Mouse (Mus musculus) cortical plate, adult 2 months (tissue): ENCODE measurements around the gene Cabp5. TPM values are rescaled to one million over a fixed set of nuclear protein-coding genes. Genes with fewer than 3 reads are reported as not detected.
"Not testable (repeated sequence)": the region's sequence is repeated elsewhere in the genome, so short reads cannot be mapped to it uniquely, and the experiment has no call there.

Source experiments
- H3K27ac ChIP-seq: fragments of 200-500 bp; 2 replicates; pipeline ENCODE4 v1.5.1; 2012; ENCODE audit warnings: low read length, control low read depth, inconsistent platforms; ENCODE audit not compliant: insufficient read depth
- H3K4me1 ChIP-seq: fragments of 200-500 bp; 2 replicates; pipeline ENCODE4 v1.6.1; 2011; ENCODE audit warnings: low read length; ENCODE audit not compliant: control insufficient read depth, insufficient read depth
- H3K4me3 ChIP-seq: fragments of 200-500 bp; 2 replicates; pipeline ENCODE4 v1.5.1; 2011; ENCODE audit warnings: mild to moderate bottlenecking, low read length, control low read depth; ENCODE audit not compliant: insufficient read depth
- CTCF ChIP-seq: fragments of 200-500 bp; IDR thresholded peaks from 2 replicates; pipeline ENCODE4 v1.5.1; 2011; ENCODE audit warnings: mild to moderate bottlenecking, control low read depth, low read length; ENCODE audit not compliant: insufficient read depth; ENCODE audit errors: extremely low read depth
- POLR2A ChIP-seq: fragments of 200-500 bp; IDR thresholded peaks from 2 replicates; pipeline ENCODE4 v1.6.1; 2011; ENCODE audit warnings: mild to moderate bottlenecking, low read length, control low read depth; ENCODE audit not compliant: insufficient read depth; ENCODE audit errors: extremely low read depth
- polyA plus RNA-seq: library from polyadenylated mRNA; depleted of rRNA; stranded (reverse); fragments of >200 nt; gene quantifications from 2 replicates; pipeline ENCODE4 v1.2.3, GENCODE M21; 2012; rRNA removed

Gene Cabp5
- polyA plus RNA-seq = 0.17 and 0.23 TPM in 2 replicates

DNA sequence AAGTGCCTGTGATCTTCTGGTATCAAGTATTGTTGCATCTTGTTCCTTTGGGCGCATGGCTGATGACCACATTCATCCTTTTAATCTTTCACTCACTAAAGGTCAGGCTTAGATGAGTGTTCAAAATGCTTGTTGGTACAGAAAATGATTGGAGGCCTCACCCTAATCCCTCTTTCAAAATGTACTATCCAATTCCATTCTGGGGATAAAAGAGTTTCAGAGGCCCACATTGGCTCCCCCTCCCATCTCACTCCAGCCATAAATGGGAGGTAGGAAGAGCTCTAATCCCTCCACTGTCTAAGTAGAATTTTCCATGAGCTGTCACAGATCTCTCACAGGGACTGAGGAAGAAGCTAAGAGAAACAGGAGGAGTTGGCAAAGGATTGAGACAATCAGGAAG, at the start of gene Cabp5:
TSS of gene Cabp5 (plus strand) at position 301 of the 400 bp plus-strand sequence.
- TF ChIP-seq POLR2A = no peak
- TF ChIP-seq CTCF = no peak
- H3K27ac ChIP-seq = no peak within 1 kb of the TSS
- H3K4me1 ChIP-seq = no peaks in the 10 kb centered on the region

DNA sequence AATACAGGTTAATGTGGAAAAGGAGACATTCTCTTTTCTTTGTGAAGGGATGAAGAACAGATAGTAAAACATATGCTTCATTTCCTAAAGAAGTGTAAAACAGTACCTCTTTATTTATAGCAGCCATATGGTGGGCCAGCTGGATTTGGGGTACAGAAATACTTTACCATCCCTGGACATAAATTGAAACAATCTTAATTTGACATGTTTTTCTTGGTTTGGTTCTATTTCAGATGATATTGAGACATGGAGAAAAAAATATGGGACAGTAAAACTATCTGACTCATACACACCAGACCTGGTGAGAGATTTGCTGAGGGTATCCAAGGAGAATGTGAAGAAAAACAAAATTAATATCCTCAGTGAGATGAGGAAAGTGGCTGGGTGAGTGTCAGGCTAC, 42.0 kb upstream of the Cabp5 start:
- Histone ChIP-seq H3K27ac (no peak overlapping the region), H3K4me3 (no peak overlapping the region), H3K4me1 (no peaks in the 10 kb centered on the region)
- TF ChIP-seq CTCF = no peak
- TF ChIP-seq POLR2A = no peak

More for the DNA sequence above, at the start of gene Cabp5:
- H3K4me3 ChIP-seq = no peak within 1 kb of the TSS

DNA sequence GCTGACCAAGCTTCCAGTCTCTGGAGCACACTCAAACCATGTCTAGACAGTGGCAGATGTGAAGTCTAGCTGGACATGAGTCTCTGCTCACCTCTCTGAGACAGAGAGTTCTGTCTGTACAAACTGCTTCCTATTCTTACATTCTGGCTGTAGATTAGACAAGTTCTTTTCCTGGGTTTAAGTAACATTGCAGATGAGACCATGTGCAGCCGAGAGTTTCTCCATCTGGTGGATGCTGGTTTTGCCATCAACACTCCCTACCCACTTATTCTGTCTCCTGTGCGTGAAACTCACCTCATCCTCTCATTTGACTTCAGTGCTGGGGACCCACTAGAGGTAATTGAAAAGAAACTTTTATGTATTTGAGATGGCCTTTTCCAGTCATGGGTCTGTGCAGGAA, 17.3 kb upstream of the Cabp5 start:
- Histone ChIP-seq H3K27ac (no peak overlapping the region), H3K4me1 (no peaks in the 10 kb centered on the region), H3K4me3 (no peak overlapping the region)
- TF ChIP-seq CTCF (no peak), POLR2A (no peak)

DNA sequence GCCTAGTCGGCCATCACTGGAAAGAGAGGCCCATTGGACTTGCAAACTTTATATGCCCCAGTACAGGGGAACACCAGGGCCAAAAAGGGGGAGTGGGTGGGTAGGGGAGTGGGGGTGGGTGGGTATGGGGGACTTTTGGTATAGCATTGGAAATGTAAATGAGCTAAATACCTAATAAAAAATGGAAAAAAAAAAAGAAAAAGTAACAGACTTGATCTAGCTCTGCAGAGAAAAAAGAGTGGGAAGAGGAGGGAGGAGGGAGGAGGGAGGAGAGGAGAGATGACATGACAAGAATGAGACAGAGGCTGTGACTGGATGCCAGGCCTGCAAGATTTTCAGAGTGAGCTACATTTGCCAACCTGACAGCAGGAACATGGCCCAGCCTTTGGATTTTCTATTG, 52.6 kb downstream of the Cabp5 start, which contains the start of gene Bsph1:
TSS of gene Bsph1 (plus strand) at position 301 of the 400 bp plus-strand sequence.
- not testable (repeated sequence) for H3K4me1 ChIP-seq, H3K4me3 ChIP-seq, H3K27ac ChIP-seq

Other genes with a start within 250 kb of the Cabp5 start
- gene Vmn1r88, start 238.6 kb upstream of the Cabp5 start, polyA plus RNA-seq = not detected in 2 replicates
- gene Vmn1r89, start 185.1 kb upstream of the Cabp5 start, polyA plus RNA-seq = not detected in 2 replicates
- gene Lig1, start 120.8 kb upstream of the Cabp5 start, polyA plus RNA-seq = 9.3 and 9.4 TPM in 2 replicates
- gene Zswim9, start 119.4 kb upstream of the Cabp5 start, polyA plus RNA-seq = 8.5 and 8.6 TPM in 2 replicates
- gene Pla2g4c, start 73.5 kb upstream of the Cabp5 start, polyA plus RNA-seq = 0.30 and 0.33 TPM in 2 replicates
- not detected in 2 replicates for gene Bsph1, start 52.7 kb downstream of the Cabp5 start, polyA plus RNA-seq
- not detected in 2 replicates for gene Bsph2, start 172.9 kb downstream of the Cabp5 start, polyA plus RNA-seq
- not detected in 2 replicates for gene Sult2a5, start 225.8 kb downstream of the Cabp5 start, polyA plus RNA-seq